Mouse (Mus musculus) heart, embryonic 14.5 days (tissue): ENCODE measurements around the gene Clic6. TPM values are rescaled to one million over a fixed set of nuclear protein-coding genes. Genes with fewer than 3 reads are reported as not detected.

Source experiments
- ATAC-seq: fragments of 200-750 bp; cut with Nextera tagmentation; 2 replicates; pipeline ENCODE4 v1.8.0; 2017; ENCODE audit warnings: low read depth, moderate TSS enrichment; ENCODE audit not compliant: insufficient number of reproducible peaks, insufficient read depth, low FRiP score
- H3K27ac ChIP-seq, 2 experiments: fragments of 200-500 bp in 1 of 2; fragments of 300-500 bp in 1 of 2; sonication (generic) in 1 of 2; replicated peaks in 1 of 2; 2 replicates each; pipeline ENCODE4 v1.5.1; 2012 to 2014; ENCODE audit warnings: low read depth in 2 of 2, low read length in 2 of 2, control low read depth in 1 of 2, mild to moderate bottlenecking in 1 of 2, mixed read lengths in 1 of 2; ENCODE audit not compliant: control insufficient read depth in 1 of 2, insufficient read depth in 1 of 2
- H3K27me3 ChIP-seq: fragments of 300-500 bp; sonication (generic); 2 replicates; pipeline ENCODE4 v1.6.1; 2014; ENCODE audit warnings: mild to moderate bottlenecking, low read length, control low read depth; ENCODE audit not compliant: control insufficient read depth, insufficient read depth
- H3K36me3 ChIP-seq: fragments of 300-500 bp; sonication (generic); 2 replicates; pipeline ENCODE4 v1.6.1; 2014; ENCODE audit warnings: mild to moderate bottlenecking, control low read depth, low read length, mixed read lengths; ENCODE audit not compliant: control insufficient read depth, insufficient read depth
- H3K4me1 ChIP-seq, 2 experiments: fragments of 200-500 bp in 1 of 2; fragments of 300-500 bp in 1 of 2; sonication (generic) in 1 of 2; 2 replicates each; pipeline ENCODE4 v1.6.1; 2012 to 2014; ENCODE audit warnings: low read length in 2 of 2, control low read depth in 1 of 2, mixed read lengths in 1 of 2; ENCODE audit not compliant: control insufficient read depth in 2 of 2, insufficient read depth in 2 of 2
- H3K4me2 ChIP-seq: fragments of 300-500 bp; sonication (generic); 2 replicates; pipeline ENCODE4 v1.6.1; 2014; ENCODE audit warnings: mild to moderate bottlenecking, low read length
- H3K4me3 ChIP-seq, 2 experiments: fragments of 200-500 bp in 1 of 2; fragments of 300-500 bp in 1 of 2; sonication (generic) in 1 of 2; 2 replicates each; pipeline ENCODE4 v1.5.1; 2012 to 2014; ENCODE audit warnings: low read length in 2 of 2, mild to moderate bottlenecking in 2 of 2, control low read depth in 1 of 2, low read depth in 1 of 2, moderate library complexity in 1 of 2; ENCODE audit not compliant: control insufficient read depth in 1 of 2, insufficient read depth in 1 of 2
- H3K9ac ChIP-seq: fragments of 300-500 bp; sonication (generic); 2 replicates; pipeline ENCODE4 v1.6.1; 2014; ENCODE audit warnings: mild to moderate bottlenecking, low read length
- H3K9me3 ChIP-seq: fragments of 300-500 bp; sonication (generic); 2 replicates; pipeline ENCODE4 v1.6.1; 2016; ENCODE audit warnings: low read length, control low read depth; ENCODE audit not compliant: control insufficient read depth
- WGBS: fragments of 180-500 bp; shearing (Covaris S2); extraction: QIAGEN DNeasy Blood & Tissue Kit; methylation state at CpG from one replicate; pipeline ENCODE4 v1.1.7; 2014; 5-methylcytosine and 5-hydroxymethylcytosine counted together
- polyA plus RNA-seq: library from polyadenylated mRNA; unstranded; fragments of >200 nt; fragmentation: Nextera tagmentation; extraction: Ambion mirVana; gene quantifications from 2 replicates; pipeline ENCODE4 v1.2.1, GENCODE M21; 2014

Gene Clic6
- polyA plus RNA-seq, 1 experiment from 2014 or later: 0.72 TPM

GRCm38 (mm10) chr16:92552858-92553257, 67.3 kb downstream of the Clic6 start:
- H3K27ac ChIP-seq: no peak overlapping the region
- 0 out of 2 replicates have a peak overlapping the region, but pooled peaks have one; percentile 17 for H3K4me2 ChIP-seq
- 7% methylated on average over 11 of the region's 11 CpGs for WGBS
- no peak for ATAC-seq
- H3K27me3 ChIP-seq: peaks cover 9% of the 10 kb centered on the region; the same call in 1 of the 2 replicates
- no peaks in the 10 kb centered on the region for H3K36me3 ChIP-seq
- no peak overlapping the region for H3K9ac ChIP-seq
- no peak overlapping the region for H3K4me3 ChIP-seq
- peaks cover 0 to under 1% of the 10 kb centered on the region in 2 experiments; a peak in 1 of 4 replicates for H3K4me1 ChIP-seq
- H3K9me3 ChIP-seq: no peaks in the 10 kb centered on the region

- Histone ChIP-seq H3K9ac (no peak overlapping the region), H3K4me2 (no peak overlapping the region), H3K4me1 (peaks cover 0 to 2% of the 10 kb centered on the region in 2 experiments; a peak in 1 of 4 replicates), H3K36me3 (no peaks in the 10 kb centered on the region), H3K9me3 (no peaks in the 10 kb centered on the region), H3K4me3 (no peak overlapping the region), H3K27ac (no peak overlapping the region), H3K27me3 (peaks cover 9% of the 10 kb centered on the region; the same call in 1 of the 2 replicates)
- no peak for ATAC-seq
- WGBS: 41% methylated on average over 1 of the region's 1 CpGs
Observed at GRCm38 (mm10) chr16:92555051-92555450, 69.5 kb downstream of the Clic6 start.

GRCm38 (mm10) chr16:92565291-92565690, 79.8 kb downstream of the Clic6 start:
- Histone ChIP-seq H3K4me2 (no peak overlapping the region), H3K4me3 (no peak overlapping the region), H3K4me1 (no peaks in the 10 kb centered on the region), H3K36me3 (no peaks in the 10 kb centered on the region), H3K9ac (no peak overlapping the region), H3K9me3 (no peaks in the 10 kb centered on the region), H3K27me3 (peaks cover 32% of the 10 kb centered on the region), H3K27ac (no peak overlapping the region)
- 64% methylated on average over 11 of the region's 11 CpGs for WGBS
- no peak for ATAC-seq

DNA sequence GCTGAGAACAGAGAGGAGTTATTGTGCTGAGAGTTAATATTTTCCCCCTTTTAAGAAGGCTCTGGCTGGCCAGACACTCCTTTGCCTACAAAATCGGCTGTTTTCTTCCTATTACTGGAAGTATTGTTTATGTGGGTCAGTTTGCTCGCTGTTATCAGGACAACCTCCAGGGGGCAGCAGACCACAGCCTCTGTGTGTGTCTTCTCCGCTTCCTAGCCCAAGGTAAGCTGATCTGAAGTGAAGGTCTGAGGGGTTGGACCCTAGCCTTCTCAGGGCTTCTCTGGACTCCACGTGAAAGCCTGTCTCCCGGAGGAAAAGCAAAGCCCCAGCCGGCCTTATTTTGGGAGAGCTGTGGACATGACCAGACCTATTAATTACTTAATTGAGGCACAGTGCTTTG, 80.2 kb downstream of the Clic6 start:
- Histone ChIP-seq H3K4me1 (no peaks in the 10 kb centered on the region), H3K27me3 (peaks cover 32% of the 10 kb centered on the region), H3K9ac (no peak overlapping the region), H3K36me3 (no peaks in the 10 kb centered on the region), H3K9me3 (no peaks in the 10 kb centered on the region), H3K4me2 (no peak overlapping the region), H3K4me3 (no peak overlapping the region), H3K27ac (no peak overlapping the region)
- WGBS: 2% methylated on average over 6 of the region's 6 CpGs
- no peak for ATAC-seq

- Histone ChIP-seq H3K4me2 (no peak overlapping the region), H3K27ac (no peak overlapping the region), H3K9me3 (no peaks in the 10 kb centered on the region), H3K36me3 (no peaks in the 10 kb centered on the region), H3K27me3 (peaks cover 29% of the 10 kb centered on the region), H3K4me3 (no peak overlapping the region), H3K9ac (no peak overlapping the region), H3K4me1 (no peaks in the 10 kb centered on the region)
- no peak for ATAC-seq
- WGBS: 10% methylated on average over 5 of the region's 5 CpGs
Observed at GRCm38 (mm10) chr16:92566146-92566545, 80.6 kb downstream of the Clic6 start.

DNA sequence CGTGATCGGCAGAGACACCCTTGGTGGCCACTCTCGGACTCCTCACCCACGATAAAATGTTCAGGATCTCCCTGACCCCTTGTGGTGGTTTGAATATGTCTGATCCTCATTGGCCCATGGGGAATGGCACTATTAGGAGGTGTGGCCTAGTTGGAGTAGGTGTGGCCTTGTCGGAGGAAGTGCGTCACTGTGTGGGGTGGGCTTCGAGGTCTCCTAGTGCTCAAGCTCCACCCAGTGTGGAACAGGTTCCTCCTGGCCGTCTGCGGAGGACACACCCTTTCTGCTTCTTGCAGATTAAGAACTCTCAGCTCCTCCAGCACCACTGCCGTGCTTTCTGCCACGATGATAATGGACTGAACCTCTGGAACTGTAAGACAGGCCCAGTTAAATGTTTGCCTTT, 85.7 kb downstream of the Clic6 start:
- Histone ChIP-seq H3K27me3 (peaks cover 7% of the 10 kb centered on the region), H3K9ac (no peak overlapping the region), H3K4me3 (no peak overlapping the region), H3K36me3 (no peaks in the 10 kb centered on the region), H3K9me3 (no peaks in the 10 kb centered on the region), H3K4me1 (0 out of 4 replicates have a peak, but pooled peaks cover 0 to 2% of the 10 kb centered on the region in 2 experiments), H3K4me2 (no peak overlapping the region), H3K27ac (no peak overlapping the region)
- no peak for ATAC-seq
- WGBS: 93% methylated on average over 11 of the region's 11 CpGs

DNA sequence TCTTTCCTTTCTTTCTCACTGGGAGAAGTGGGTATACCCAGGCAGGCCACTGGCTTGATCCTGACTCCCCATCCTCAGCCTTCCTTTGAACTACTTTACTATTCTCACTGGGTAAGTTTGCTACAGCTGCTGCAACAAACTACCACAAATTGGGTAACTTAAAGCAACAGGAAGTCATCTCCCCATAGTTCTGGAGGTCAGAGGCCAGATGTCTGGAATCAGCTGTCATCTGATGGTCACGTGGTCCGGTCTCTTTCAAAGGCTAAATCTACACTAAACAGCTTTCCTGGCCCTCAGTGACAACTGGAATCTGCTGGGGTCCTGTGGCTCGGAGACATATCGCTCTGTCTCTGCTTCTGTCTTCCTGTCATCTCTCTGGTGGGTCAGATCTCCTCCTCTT, 87.7 kb downstream of the Clic6 start:
- ATAC-seq: no peak
- Histone ChIP-seq H3K36me3 (no peaks in the 10 kb centered on the region), H3K4me2 (no peak overlapping the region), H3K4me3 (no peak overlapping the region), H3K9me3 (no peaks in the 10 kb centered on the region), H3K27me3 (no peaks in the 10 kb centered on the region), H3K9ac (no peak overlapping the region), H3K27ac (no peak overlapping the region), H3K4me1 (0 out of 4 replicates have a peak, but pooled peaks cover 0 to 2% of the 10 kb centered on the region in 2 experiments)
- WGBS: 49% methylated on average over 4 of the region's 4 CpGs

DNA sequence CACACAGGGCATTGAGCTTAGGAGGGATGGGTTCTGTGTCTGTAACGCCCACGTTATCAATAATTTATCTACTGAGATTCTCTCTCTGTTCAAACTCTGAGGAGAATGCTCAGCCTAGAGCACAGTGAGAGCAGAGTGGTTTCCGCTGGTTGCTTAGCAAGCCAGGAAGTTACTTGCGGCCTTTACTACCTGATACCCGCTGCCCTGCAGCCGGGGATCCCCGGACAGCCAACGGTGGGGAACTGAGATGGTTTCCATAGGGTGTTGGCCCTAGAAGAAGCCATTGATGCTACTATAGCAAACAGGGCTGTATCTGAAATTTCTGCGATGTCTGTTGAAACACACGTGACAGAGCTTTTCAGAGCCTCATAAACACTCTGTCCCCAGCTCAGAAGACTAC, 90.3 kb downstream of the Clic6 start:
- Histone ChIP-seq H3K27ac (no peak overlapping the region), H3K27me3 (no peaks in the 10 kb centered on the region), H3K4me1 (peaks cover 0 to 4% of the 10 kb centered on the region in 2 experiments; a peak in 1 of 4 replicates), H3K36me3 (no peaks in the 10 kb centered on the region), H3K9ac (no peak overlapping the region), H3K4me2 (no peak overlapping the region), H3K4me3 (no peak overlapping the region), H3K9me3 (no peaks in the 10 kb centered on the region)
- 72% methylated on average over 10 of the region's 10 CpGs for WGBS
- ATAC-seq: no peak
